Mouse (Mus musculus): ENCODE results near the gene Prom2.

The Prom2 gene

DNA sequence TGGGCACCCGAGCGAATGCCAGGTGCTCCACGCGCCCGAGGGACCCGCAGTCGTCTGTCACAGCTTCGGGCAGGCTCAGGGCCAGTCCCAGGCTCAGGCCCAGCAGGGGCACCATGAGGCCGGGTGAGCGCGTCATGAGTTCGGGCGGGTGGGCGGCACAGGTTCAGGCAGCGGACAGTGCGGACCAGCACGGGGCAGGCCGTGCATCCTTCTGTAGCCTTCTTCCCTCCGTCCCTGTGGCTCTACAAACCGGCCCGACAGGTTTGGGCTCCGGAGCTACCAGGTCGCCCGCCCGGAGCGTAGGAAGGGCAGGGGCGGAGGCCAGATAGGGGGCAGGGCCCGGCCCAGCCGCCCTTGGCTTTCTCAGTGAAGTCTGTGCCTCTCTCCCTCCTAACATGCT is at the start of gene Prom2:
TSS of gene Prom2 (minus strand) at position 283 of the 400 bp plus-strand sequence.
- DNase-seq (ENCODE audit: low spot score): no peak

DNA sequence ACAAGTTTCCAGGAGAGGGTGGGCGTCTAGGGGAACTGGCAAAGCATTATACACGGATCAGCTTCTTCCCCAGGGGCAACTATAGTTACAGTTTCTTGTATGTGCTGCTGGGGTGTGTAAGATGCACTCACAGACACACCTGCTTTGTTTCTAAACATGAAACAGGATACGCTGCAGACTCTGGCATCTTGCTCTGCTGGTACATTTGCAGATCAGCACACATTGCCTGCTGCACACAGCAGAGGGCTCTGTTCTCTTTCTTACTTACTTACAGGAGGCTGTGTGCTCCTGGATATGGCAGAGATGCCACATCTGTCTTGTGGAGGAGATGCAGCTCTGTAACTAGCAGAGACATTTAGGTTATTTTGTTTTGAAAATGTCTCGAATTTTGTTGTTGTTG is 49.6 kb upstream of the Prom2 start:
- no peak for DNase-seq (ENCODE audit: low spot score)

DNA sequence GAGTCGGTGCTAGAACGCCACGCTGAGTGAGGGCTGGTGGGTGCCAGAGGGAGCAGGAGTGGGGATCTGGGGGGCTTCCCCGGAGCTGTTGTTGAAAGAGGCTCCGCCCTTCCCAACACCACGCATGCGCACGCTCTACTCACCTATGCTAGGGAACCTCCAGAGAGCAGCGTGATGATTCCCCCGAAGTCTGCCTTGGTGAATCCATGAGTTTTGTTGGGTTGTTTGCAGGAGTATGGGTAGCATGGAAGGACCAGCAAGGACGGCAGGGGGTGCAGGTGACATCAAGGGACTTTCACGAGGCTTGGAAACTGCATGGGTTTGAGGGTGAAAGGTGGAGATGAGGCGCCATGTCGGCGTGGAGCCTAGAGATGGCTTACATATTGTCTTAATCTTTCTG is 48.9 kb upstream of the Prom2 start:
- no peak for DNase-seq (ENCODE audit: low spot score)

DNA sequence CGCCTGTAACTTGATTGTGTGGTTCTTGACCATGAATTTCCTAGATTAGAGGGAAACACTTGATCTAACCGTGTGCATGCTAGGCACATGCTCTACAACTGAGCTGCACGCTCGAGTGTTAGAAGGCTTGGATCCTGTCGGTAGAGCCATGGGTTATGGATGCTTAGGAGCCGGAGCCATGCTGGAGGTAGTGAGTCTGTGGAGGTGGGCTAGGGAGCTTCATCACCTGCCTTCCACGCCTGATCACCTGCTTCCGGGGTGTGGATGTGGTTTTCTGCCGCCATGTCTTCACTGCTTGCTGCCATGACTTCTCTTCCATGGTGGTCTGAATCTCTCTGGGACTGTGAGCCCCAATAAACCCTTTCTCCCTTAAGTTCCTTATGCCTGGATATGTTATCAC is 47.6 kb upstream of the Prom2 start:
- no peak for DNase-seq (ENCODE audit: low spot score)

DNA sequence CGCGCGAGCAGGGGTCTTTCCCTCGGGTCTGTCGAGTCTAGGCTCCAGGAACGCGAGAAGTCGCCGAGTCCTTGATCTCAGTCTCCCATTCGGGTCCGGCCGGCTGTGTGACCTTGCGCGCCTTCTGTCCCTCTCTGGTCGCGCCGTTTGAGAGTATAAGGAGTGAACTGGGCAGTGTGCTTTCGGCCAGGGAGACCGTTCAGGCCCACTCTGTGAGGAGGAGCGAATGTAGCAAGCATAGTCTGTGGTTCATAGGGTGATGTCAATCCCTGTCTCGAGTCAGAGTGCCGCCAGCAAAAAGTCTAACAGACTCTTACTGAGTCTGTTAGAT is 46.2 kb upstream of the Prom2 start:
- no peak for DNase-seq (ENCODE audit: low spot score)

DNA sequence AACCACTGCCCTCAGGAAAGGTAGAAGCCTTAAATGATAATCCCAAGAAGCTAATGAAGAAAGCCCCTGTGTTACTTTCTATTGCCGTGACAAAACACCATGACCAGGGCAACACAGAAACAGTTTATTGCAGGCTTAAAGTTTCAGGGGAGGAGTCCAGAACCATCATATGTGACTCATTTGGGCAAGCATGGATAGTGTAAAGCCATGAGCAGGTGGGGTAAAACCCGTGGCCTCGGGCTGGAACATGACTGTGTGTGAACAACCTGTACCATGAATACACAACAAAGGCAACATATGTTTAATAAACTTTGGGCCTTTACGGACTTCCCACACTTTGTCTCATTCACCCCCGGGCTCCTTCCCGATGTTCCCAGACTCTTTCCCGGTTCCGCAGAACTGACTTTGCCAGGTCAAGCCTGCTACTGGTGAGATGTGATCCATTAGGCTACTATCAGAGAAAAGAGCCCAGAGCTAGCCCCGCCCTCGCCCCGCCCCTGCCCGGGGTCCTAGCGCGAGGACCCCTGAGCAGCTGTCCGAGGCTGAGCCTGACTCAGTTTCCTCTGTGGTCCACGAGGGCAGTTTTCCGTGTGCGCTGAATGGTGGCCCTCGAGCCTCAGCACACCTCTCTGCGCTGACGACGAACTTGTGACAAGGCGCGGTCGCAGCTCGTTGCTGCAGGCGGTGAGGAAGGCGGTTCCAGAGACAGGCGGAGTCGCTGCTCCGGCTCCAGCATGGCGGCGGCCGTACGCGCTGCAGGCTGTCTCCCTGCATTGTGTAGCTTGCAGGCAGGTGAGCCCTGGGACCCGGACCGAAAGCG is 45.6 kb upstream of the Prom2 start, which contains the start of the genes Zfp661 and Mrps5:
TSS of gene Zfp661 (minus strand) at position 401 of the 820 bp plus-strand sequence.
TSS of gene Mrps5 (plus strand) at position 529 of the 820 bp plus-strand sequence.
- peak; percentile 20 for DNase-seq (ENCODE audit: low spot score)

DNA sequence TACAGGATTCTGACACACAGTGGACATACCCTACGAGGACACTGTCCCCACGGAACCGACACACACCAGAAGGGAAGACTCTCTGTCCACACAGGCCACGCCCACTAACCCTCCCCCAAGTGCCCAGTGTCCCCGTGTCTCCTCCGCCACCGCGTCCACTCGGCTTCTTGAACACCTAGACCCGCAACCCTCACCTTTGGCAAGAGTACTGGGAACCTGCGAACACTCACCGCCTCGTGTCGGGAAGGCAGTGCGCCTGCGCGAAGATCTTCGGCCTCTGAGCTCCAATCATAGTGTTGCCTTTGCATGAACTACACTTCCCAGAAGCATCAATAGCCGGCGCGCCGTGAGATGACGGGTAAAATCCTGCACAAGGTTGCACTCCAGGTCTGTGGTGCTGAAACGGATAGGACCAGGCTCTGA is 43.2 kb upstream of the Prom2 start:
- DNase-seq (ENCODE audit: low spot score): peak; percentile 68

DNA sequence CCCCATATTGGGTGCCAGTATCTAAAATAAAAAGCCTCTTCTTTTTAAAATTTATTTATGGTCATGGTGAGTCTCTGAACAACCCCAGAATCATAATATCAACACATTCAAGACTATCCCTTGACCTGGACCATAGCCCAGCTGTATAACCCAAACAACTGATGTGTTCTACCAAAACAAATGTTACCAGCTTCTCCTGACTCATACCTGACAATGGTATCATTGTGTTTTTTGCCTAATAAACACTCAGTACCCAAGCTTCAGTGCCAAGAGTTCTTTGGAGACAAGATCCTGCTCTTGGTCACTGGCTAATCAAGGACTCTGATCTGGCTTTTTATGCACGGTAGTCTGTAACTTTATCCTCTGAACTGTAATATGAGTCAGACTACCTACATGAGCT is 32.1 kb upstream of the Prom2 start:
- DNase-seq (ENCODE audit: low spot score): no peak

DNA sequence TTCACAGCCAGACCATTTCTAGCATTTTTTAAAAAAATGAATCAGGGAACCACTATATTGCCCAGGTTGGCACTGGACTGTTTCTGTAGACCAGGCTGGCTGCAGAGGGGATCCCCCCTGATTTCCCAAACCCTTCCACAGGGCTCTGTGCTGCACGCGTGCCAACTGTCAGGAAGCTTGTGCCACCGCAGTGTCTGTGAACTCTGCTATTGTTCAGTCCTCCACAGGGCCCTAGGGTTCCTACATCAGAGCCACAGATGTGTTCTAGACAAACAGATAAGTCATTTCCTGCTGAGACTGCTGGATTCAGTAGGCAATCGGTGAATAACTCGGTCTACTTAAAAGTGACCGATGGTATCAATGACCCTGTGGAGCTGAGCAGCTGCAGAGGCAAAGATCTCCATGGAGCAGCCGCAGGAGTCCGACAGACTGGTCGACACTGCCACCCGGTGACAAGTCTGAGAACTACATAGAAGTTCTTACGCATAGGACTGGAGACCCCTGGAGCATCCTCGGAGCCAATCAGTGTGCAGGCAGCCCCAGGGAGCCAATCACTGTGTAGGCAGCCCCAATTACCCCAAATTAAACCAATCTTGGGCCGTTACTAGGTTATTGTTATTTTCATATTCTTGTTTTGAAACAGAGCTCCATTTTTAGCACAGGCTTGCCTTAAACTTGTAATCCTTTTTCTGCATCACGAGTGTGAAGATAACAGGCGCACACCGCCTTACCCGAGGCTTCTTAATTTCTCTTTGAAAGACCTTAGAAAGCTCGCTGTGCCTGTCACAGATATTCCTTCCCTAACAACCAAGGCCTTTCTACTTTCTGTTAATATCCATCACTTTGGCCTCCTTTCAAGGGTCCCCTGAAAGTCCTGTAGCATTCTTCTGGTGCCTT is 18.1 kb upstream of the Prom2 start:
- no peak for DNase-seq (ENCODE audit: low spot score)

DNA sequence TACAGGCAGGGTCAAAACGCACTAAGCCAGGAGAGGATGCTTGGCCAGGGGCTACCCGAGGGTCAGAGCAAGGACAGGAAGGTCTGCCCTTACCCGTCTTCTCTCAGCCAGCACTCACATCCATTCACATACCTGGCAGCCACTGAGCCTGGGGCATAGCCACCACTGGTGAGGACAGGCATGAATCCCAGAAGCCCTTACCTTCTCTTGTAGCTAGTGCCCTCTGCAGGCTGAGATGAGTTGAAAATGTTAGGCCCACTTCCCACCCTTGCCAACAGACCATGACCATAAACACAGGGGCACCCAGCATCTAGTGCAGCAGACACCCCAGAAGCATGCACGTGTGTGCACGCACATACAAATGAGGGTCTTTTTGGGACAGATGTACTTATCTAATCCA is 9.8 kb upstream of the Prom2 start:
- DNase-seq (ENCODE audit: low spot score): no peak

DNA sequence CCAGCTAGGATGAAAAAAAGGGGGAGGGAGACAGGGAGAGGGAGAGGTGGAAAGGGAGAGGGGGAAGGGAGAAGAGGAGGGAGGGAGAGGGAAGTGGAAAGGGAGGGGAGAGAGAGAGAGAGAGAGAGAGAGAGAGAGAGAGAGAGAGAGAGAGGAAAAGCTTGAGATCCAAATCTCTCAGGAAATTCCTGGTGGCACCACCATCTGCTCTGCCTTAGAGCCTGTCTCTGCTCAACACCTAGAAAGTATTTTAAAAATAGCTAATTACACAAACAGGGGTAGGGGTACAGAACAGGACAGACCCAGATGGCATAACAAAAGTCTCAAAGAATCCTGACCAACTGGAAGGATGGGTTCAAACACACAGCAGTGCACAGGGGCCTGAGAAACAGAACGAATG is 9.2 kb upstream of the Prom2 start:
- DNase-seq (ENCODE audit: low spot score): no peak

DNA sequence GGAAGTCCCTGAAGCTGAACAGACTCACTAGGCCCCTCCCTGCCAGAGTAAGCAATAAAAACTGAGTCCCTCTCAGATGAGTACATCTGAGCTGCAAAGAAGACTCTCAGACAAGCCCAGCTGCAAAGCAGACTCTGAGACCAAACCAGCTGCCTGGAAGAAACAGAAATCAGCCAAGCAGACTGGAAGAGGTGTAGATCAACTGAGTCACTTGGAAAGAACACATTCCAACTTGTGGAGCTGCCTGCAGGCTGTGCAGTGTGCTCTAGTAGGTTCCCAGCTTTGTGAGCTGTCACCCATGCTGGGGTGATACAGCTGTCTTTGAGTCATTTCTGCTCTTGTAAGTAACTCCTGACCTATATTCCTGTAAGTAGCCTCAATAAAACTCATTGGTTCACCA is 8.4 kb upstream of the Prom2 start:
- DNase-seq (ENCODE audit: low spot score): no peak

DNA sequence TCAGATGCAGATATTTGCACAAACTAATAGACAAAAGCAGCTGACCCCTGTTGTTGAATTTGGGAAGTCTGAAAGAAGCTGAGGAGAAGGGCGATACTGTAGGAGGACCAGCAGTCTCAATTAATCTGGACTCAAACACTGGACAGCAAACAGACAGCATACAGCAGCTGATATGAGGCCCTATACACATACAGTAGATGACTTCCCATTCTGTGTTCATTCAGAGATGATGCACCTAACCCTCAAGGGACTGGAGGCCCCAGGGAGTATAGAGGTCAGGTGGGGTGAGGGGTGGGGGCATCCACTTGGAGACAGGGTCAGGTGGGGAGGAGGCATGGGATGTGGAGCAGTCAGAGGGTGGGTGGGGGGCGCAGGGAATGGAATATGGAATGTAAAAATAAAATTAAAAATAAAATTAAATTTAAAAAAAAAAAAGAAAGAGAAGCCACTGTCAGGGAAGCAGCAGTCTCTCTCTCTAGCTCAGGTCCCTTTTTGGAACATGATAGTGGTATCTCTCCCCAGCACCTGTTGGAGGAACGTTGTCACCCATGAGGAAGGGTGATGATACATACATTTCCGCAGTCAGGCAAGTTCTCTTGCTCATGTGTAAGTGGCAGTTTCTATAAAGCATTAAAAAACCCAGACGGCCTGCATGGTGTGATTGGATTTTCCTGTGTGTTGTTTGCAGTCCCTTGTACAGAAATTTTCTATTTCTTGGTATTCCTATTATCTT is 7.2 kb upstream of the Prom2 start:
- no peak for DNase-seq (ENCODE audit: low spot score)

DNA sequence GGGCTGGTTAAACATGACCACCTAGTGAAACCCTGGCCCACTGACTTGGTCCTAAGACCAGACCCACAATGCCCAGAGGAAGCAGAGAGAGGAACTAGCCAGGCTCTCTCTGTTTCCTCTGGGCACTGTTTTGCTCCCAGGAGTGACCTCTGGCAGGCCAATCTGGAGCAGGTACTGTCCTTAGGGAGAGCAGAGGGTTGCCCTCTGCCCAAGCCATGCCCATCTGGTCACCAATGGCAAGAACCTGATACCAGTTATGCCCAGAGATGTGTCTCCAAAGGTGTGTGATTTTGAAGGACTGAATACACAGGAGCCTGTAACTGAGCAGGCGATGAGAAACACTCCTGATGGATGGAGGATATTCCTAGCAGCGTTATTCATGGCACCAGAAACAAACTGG is 430 bp upstream of the Prom2 start:
- DNase-seq (ENCODE audit: low spot score): no peak

DNA sequence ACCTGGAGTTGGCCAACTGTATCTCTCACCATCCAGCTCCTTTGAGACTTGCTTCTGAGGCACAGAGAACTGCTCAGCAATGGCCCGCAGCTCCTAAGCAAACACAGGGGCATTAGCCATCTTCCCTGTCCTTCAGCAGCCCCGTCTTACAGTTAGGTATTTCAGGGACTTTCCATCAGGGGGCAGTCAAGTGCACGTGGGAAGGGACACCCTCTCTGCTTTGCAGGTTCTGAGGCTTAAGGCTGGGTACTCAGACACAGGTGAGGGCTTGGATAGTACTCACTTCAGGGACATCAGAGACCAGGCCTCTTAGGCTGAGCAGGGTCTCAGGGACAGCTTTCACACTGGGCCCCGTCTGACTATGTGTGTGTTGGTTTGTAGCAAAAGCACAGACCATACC is 1.8 kb downstream of the Prom2 start:
- no peak for DNase-seq (ENCODE audit: low spot score)

DNA sequence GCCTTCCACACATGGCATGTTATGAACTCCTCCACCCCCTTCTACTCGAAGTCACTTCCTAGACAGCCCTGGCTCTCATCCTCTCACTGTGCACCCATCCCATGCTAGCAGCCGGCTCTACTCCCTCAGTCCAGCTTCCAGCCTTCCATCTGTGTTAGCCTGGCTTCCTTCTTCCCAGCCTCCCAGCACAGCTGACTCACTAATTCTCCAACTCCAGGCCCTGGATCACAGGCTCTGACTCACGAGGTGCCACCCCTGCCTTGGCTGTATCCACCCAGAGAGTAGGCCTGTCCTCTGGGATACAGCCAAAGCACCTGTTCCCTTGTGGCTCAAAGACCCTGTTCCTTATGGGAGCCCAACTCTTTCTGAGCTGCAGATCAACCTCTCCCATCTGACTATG is 3.7 kb downstream of the Prom2 start:
- DNase-seq (ENCODE audit: low spot score): no peak

DNA sequence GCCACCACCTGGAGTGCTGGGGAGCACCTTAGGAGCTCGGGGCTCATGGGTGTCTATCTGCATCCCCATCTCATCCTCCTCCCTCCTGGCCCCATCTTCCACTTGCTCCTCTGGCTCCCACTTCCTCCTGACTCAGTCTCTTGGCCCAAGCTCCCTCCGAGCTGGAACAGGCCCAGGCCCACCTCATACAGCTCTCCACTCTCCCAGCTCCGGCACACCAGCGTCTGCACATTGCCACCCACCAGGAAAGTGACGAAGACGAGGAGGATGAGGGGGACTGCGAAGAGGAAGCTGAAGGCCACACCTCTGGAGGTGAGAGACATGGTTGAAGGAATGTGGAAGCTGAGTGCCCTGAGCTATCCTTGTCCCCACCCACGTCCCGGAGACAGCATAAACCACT is 5.9 kb downstream of the Prom2 start:
- no peak for DNase-seq (ENCODE audit: low spot score)

DNA sequence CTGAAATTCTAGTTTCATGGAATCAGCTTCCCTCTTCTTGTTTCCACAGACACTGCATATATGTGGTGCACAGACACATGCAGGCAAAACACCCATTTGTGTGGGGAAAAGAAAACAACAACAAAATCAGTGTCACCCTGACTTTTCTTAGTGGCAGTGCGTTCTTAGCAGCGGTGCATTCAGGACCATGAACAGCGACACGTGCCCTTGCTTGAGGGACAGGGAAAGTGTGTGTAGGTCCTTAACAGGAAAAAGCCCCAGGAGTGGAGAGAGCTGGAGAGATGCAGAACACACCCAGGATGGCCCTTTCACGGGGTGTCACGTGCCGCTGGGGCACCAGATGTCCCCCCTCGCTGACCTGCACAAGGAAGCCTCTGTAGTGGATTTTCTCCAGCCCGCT is 8.9 kb downstream of the Prom2 start:
- no peak for DNase-seq (ENCODE audit: low spot score)

DNA sequence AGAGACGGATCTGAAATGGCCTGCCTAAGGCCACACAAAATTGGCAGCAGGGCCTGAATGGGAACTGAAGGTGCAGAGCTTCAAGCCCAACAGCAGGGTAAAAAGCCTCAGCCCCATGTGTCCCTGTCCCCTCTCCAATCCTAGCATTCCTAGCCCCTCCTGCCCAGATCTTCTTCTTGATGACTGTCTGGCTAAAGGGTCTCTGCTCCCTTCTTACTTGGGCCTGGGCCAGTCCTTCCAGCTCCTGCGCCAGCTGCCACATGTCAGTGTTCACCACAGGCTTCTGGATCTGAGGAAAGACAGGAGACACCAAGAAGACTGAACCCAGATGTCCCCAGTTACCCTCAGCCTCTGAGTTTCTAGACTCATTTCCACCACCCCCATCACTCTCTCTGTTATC is 9.7 kb downstream of the Prom2 start:
- no peak for DNase-seq (ENCODE audit: low spot score)

DNA sequence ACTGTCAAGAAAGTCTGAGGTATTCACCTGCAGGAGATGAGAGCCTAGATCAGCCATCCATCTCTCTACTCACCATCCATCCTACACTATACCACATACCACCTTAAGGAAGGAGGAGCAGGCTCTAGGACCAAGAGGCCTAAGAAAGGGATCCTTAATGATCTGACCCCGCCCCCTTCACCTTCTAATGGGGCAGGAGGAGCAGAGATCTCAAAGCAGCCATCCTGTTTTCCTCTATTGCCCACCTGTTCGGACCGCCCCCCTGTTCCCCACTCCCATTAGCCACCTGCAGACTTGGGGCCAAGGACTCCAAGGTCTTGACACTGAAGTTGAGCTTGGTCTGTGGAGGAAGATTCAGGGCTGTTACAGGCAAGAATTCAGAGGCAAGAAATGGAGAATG is 10.8 kb downstream of the Prom2 start:
- no peak for DNase-seq (ENCODE audit: low spot score)

DNA sequence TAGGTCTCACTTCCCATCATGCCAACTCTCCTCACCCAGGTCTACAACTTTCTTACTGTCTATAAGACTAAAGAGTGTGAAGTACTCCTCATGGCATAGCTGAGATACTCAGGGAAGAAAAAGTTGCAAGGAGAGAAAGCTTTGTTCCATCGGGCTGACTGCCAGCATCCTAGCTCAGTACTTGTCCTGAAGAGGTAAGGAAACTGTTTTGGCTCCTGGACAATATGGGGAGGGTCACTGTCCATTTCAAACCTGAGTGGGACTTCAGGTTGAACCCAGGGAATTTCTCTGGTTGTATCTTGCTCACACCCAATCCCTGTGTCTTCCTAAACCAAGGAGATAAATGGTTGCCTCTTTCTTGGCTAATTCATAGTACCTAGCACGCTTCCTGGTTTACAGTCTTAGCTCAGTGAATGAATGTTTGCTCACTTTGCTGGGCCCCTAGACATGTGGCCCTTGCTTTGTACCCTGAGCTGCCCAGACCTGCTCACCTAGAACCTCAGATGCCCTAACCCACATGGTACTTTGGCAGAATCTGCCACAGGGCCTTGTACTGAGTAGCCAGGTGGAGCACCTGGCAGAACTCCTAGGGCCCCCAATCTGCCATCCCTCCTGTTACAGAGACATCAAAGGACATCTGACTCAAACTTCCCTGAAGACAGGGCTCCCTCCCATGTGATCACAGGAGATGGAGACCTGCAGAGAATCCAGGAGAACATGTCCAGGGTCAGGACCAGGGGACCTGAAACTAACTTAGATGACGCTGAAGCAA is 16.1 kb downstream of the Prom2 start:
- DNase-seq (ENCODE audit: low spot score): no peak
